Mouse (Mus musculus) cerebellum, adult 2 months (tissue): ENCODE results near the gene Unc5b. TPM values are rescaled to one million over a fixed set of nuclear protein-coding genes. Genes with fewer than 3 reads are reported as not detected.

Experiments
- DNase-seq, 2 experiments: peaks; one replicate each; pipeline ENCODE4 v3.0.0; 2021
- H3K27ac ChIP-seq: fragments of 200-500 bp; 2 replicates; pipeline ENCODE4 v1.5.1; 2012; ENCODE audit warnings: low read length, control low read depth, inconsistent platforms; ENCODE audit not compliant: insufficient read depth
- H3K27me3 ChIP-seq: fragments of 200-500 bp; 2 replicates; pipeline ENCODE4 v1.6.1; 2012; ENCODE audit warnings: inconsistent platforms, mild to moderate bottlenecking, low read length, moderate library complexity; ENCODE audit not compliant: control insufficient read depth, insufficient read depth
- H3K4me1 ChIP-seq: fragments of 200-500 bp; 2 replicates; pipeline ENCODE4 v1.6.1; 2011; ENCODE audit warnings: low read length; ENCODE audit not compliant: control insufficient read depth, insufficient read depth
- H3K4me3 ChIP-seq: fragments of 200-500 bp; replicated peaks from 2 replicates; pipeline ENCODE3; 2011; ENCODE audit warnings: mild to moderate bottlenecking, low read depth, low read length, control low read depth; ENCODE audit not compliant: insufficient read depth
- CTCF ChIP-seq: fragments of 200-500 bp; IDR thresholded peaks from 2 replicates; pipeline ENCODE4 v1.5.1; 2011; ENCODE audit warnings: low read depth, mild to moderate bottlenecking, control low read depth, low read length, moderate library complexity, borderline replicate concordance; ENCODE audit not compliant: insufficient read depth
- POLR2A ChIP-seq: fragments of 200-500 bp; IDR thresholded peaks from 2 replicates; pipeline ENCODE4 v1.6.1; 2011; ENCODE audit warnings: low read length, control low read depth, borderline replicate concordance; ENCODE audit not compliant: insufficient read depth
- WGBS: fragments of 180-500 bp; shearing (Covaris S2); methylation state at CpG from one replicate; pipeline ENCODE4 v1.1.7; 2018; 5-methylcytosine and 5-hydroxymethylcytosine counted together
- polyA plus RNA-seq: library from polyadenylated mRNA; depleted of rRNA; stranded (reverse); fragments of >200 nt; gene quantifications from 2 replicates; pipeline ENCODE4 v1.2.3, GENCODE M21; 2012

Gene Unc5b
- polyA plus RNA-seq, 1 experiment: 44.8 TPM

DNA sequence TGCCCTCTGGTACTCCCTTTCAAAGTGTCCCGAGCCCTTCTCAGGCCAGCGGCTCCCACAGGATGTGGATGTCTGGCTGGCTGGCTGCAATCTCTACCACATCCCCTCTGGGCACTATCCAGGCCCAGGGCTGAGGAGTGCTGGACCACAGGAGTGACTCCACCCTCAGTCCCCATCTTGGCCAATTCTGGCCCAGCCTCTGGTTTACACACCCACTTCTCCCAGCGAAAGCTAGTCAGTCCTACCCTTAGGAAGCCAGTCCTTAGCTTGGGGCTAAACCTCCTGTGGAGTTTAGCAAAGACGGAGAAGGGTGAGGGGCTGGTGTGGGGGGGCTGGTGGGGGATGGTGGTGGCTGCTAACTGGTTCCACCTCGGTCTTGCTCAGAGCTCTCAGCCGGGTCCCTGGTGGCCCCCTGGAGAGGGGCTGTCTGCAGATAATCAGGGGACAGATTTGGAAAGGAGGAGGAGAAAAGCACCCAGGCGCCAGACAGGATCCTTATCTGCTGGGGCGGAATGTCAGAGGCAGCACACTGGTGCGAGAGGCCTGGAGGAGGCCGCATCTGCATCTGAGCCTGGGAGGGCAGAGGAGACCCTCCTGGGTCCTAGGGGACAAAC is 16.8 kb downstream of the Unc5b start:
- no peak for DNase-seq
- Histone ChIP-seq H3K4me1 (peaks cover 66% of the 10 kb centered on the region), H3K27ac (no peak overlapping the region; the same call in 1 of the 2 replicates), H3K4me3 (no peak overlapping the region), H3K27me3 (no peaks in the 10 kb centered on the region)
- WGBS: 23% methylated on average over 10 of the region's 10 CpGs
- TF ChIP-seq POLR2A: no peak
- TF ChIP-seq CTCF: no peak

DNA sequence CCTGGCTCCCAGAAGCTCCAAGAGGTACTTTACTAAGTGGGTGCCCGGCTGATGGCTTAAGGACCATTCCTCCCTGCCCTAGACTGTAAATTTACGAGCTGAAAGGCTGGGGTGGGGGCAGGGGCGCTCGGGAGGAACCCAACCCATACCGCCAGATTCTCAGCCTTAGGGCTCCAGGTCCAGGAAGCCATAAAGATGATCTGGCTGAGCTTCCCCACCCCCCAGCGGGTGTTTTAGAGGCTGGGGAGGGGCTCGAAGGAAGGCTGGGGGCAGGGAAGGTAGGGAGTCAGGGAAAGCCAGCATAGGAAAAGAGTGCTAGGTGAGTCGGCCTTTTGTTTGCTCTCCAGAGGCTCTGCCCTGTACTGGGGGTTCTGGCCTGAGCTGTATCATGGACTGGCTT is 17.8 kb downstream of the Unc5b start:
- TF ChIP-seq POLR2A (no peak), CTCF (no peak)
- 27% methylated on average over 8 of the region's 8 CpGs for WGBS

DNA sequence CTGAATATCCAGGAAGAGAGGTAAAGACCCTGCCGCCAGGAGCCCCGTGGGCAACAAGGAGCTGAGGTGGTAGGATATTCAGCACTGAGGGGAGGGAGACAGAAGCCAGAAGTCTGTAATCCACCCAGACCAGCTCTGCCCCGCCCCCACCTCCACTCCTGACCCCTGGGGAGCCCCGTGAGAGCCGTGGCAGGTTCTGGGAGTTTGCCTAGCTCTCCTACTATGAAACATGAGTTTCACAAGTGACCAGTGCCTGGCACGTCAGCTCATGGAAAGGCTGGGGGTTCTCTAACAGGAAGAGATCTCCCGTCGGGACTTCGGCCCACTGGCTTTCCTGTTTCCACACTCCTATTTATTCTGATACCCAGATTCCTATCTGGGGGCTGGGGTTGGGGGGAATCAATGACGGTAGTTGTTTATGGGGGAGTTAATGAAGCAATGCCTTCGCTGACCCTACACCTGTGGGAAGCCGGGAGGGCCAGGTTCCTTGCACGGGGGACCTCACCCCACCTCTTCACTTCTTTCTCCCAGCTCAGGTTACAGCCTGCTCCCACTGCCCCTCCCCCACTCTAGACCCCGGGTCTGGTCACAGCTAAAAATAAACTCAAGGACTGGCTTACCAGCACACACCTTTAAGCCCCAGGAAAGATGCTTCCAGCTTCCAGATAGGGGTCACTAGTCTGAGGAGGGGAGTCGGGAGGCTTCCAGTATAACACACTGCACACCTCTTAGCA is 19.4 kb downstream of the Unc5b start:
- no peaks in the 10 kb centered on the region for H3K27me3 ChIP-seq
- TF ChIP-seq POLR2A (no peak), CTCF (no peak)
- H3K4me1 ChIP-seq: peaks cover 65% of the 10 kb centered on the region
- no peak overlapping the region for H3K27ac ChIP-seq
- WGBS: 26% methylated on average over 15 of the region's 15 CpGs
- no peak for DNase-seq
- no peak overlapping the region for H3K4me3 ChIP-seq

More for the DNA sequence above, 17.8 kb downstream of the Unc5b start:
- Histone ChIP-seq H3K4me1 (peaks cover 67% of the 10 kb centered on the region), H3K4me3 (no peak overlapping the region), H3K27ac (no peak overlapping the region), H3K27me3 (no peaks in the 10 kb centered on the region)
- no peak for DNase-seq

DNA sequence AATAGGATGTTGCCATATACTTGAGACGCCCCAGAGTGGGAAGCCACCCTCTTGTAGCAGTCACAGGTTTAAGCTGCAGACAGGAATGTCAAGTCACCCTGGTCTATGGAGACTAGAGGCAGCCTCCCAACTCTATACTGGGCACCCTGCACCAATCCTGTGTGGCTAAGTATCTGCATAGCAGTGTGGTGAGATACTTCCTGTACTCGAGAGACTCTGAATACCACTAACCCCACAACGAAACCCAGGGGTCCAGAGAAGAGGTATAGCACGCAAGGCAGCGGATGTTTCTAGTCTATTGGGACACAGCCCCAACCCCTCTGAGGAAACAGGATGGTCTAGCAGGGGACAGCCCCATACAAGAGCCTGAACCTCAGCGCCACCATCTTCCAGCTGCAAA is 22.9 kb downstream of the Unc5b start:
- Histone ChIP-seq H3K27ac (no peak overlapping the region), H3K4me1 (peaks cover 71% of the 10 kb centered on the region), H3K27me3 (no peaks in the 10 kb centered on the region), H3K4me3 (no peak overlapping the region)
- TF ChIP-seq CTCF (no peak), POLR2A (no peak)
- WGBS: 77% methylated on average over 6 of the region's 6 CpGs
- DNase-seq: no peak

DNA sequence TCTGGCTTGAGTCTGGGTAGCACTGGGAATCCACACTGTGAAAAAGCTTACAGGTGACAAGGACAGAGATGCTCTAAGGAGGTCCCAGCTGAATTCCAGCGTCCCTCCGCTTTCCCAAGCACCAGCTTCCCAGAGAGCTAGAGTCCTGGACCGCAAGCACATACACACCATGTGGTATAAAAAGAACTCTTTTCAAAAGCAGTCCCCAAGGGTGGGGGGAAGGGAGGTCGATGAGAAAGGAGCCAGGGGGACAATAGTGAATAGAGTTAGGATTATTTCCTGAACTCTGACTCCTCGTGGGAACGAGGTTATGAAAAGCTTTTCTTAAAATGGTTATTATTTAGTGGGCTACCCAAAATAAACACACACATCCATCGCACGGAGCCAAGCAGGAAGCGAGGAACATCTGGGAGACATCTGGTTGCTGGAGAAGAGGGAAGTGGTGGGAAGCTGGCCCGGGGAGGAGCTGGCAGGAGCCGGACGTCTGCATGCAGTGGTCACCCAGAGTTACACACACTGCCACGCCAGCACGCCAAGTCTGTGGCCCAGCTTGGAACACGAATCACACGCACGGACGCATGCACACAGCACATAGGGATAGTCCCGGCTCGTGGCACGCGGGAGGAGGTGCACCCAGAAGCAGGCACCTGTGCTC is 23.7 kb downstream of the Unc5b start:
- DNase-seq: no peak
- Histone ChIP-seq H3K27me3 (no peaks in the 10 kb centered on the region), H3K4me3 (no peak overlapping the region), H3K4me1 (peaks cover 77% of the 10 kb centered on the region), H3K27ac (no peak overlapping the region)
- 15% methylated on average over 22 of the region's 22 CpGs for WGBS
- TF ChIP-seq CTCF (no peak), POLR2A (no peak)

DNA sequence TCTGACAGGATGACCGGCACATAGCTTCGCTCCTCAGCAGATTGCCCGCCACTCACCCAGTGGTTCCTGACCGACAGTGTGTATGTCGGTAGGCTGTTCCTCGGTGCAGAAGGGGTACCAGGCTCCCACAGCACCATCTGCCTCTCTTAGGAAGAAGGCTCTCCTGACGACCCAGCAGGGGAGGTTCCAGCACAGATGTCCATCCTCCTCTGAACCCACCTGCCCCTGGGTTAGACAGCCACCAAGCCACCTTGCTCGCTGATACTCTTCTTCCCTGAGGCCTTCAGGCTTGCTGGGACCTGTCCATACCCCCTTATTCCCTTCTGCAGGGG is 25.2 kb downstream of the Unc5b start:
- Histone ChIP-seq H3K27me3 (no peaks in the 10 kb centered on the region), H3K4me1 (peaks cover 86% of the 10 kb centered on the region), H3K27ac (peak overlapping the region; percentile 35), H3K4me3 (no peak overlapping the region)
- WGBS: 19% methylated on average over 8 of the region's 8 CpGs
- peak in 1 of 2 experiments; percentile 42 for DNase-seq
- no peak for TF ChIP-seq CTCF
- TF ChIP-seq POLR2A: no peak

DNA sequence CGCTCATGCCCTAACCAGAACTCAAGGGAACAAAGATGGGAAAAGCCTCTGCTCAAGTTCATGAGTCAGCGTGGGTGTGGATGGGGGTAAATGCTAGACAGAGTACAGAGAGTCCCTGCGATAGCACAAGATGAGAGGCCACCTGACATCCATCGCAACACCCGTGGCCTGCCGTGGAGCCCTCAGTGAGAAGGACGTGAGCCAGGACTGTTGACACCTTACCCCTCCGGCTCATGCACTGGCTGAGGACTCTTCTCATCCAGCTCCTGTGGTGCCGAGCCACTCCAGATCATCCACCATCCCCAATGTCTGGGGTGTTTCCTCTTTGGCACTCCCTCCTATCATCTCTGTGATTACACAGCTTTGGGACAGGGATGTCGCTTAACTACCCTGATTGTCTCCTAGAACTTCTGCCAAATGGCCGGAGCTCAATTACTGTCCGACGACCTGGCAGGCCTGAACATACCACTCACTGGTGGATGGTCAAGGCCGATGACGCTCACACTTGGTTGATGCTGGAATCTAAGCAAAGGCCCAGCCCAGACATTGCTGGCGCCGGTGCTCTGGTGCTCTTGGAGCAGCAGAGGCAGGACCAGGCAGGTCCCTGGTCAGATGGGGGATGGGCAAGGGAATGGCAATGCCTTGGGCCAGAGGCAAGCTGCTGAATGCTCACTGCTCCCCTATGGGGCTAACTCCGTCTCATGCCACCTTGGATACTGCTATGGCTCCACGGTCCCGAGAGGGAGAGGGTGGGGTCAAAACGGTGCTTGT is 25.8 kb downstream of the Unc5b start:
- WGBS: 20% methylated on average over 21 of the region's 21 CpGs
- no peaks in the 10 kb centered on the region for H3K27me3 ChIP-seq
- H3K4me3 ChIP-seq: no peak overlapping the region
- TF ChIP-seq CTCF (no peak), POLR2A (no peak)
- H3K4me1 ChIP-seq: peaks cover 81% of the 10 kb centered on the region
- peak; percentile 54 to 56 for DNase-seq
- H3K27ac ChIP-seq: peak overlapping the region; percentile 35
